Mouse (Mus musculus) kidney, postnatal 14 days (tissue): Measurements from ENCODE around the gene Fam204a.
A peak's percentile ranks its signal among the peaks of the same experiment; 100 is the strongest.

Experiments used
- DNase-seq: peaks from one replicate; pipeline ENCODE4 v3.0.0; 2022; ENCODE audit warnings: mixed read lengths

The Fam204a gene

DNA sequence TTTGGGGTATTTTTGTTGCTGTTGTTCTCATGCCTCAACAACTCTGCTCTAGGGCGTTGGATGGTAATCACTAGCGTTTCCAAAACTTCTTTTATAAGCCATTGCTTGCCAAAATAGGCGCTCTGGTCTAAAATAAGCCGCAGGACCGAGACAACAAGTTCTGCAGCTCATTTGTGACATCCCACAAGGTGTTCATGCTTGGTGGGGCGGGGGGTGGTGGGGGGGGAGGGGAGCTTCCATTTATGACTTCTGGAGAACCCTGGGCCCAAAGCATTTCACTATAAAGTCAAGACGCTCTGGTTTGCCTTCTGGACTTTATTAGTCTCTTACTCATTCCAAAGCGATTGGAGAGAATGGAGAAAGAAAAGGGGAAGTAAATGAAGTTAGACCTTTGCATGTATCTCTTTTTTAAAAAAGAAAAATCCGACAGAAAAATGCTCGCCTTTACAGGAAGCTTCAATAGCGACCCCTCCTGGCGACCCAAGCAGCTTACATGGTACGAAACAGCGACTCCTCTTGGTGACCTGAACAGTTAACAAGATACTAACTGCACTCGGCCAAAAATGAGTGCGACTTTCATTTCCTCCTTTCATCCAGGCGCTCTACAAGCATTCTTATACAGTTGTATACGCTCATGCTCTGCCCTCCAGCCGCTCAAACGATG is 65.8 kb downstream of the Fam204a start:
- peak; percentile 46 for DNase-seq

DNA sequence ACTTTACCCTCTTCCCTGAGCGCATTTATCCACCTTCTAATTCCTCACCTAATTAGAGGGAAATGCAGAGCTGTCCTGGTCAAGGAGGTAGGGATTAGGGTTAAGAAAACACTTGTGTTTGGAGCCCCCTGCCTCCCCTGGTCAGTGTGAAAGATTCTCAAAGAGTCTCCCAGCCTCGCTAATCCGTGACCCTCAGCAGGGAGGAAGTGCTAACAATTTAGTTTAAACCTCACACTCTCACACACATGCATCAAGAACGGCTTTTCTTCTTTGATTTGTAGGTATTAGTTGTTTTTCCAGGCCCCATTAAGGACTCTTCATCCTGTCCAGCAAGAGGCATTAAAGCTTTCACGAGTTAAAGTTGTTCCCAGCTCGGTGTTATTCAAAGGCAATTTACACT is 66.7 kb downstream of the Fam204a start:
- DNase-seq, result no peak

DNA sequence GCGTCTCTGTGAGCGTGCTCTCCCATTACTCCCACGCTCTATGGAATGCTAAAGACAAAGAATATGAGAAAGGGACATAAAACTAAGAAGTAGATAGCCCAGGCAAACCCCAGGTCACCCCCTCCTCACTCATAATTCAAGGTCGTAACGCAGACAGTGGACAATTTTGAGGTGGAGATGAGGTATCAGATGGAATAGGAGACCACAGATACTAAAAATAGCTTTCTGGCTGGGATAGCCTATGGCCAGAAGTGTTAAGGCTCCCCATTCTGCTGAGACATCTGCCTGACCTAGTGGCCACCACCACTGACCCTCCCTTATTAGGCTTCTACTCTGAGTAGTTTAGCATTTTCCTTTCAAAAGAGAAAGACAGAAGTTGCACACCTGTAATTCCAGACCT is 71.2 kb downstream of the Fam204a start:
- DNase-seq, result no peak

DNA sequence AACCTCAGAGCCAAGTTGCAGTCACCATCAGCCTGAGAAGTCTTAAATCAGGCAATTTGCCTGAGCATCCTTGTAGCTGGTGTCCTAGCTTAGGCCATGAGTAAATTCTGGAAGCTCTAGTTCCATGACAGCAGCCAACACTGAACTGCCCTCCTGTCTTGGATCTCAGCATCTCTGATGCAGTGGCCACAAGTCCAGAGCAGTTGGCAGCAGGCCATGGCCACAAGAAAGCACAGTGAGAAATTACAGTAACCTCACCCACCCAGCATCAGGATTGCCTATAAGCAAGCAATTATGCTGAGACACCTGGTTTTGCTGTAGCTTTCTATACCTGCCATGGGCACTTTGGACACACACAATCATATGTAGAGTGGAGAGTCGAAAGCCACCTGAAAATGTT is 73.4 kb downstream of the Fam204a start:
- DNase-seq, result no peak

DNA sequence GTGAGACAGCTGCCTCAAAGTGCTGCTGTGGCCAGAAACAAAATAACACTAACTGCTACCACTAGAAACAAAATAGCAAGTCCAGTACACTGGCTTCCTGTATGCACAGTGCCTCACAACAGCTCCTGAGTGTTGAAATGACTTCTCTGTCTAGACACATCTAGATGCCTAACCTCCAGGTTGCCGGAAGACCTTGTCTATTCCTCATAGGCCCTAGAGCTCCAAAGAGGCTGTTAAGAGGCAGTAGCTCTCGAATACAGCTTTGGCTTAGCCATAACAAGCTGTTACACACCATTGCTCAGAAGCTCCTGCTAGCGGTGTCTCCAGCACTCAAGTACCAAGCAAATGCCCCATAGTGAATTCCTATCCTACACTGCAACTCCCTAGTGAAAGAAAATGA is 76.4 kb downstream of the Fam204a start:
- no peak for DNase-seq

DNA sequence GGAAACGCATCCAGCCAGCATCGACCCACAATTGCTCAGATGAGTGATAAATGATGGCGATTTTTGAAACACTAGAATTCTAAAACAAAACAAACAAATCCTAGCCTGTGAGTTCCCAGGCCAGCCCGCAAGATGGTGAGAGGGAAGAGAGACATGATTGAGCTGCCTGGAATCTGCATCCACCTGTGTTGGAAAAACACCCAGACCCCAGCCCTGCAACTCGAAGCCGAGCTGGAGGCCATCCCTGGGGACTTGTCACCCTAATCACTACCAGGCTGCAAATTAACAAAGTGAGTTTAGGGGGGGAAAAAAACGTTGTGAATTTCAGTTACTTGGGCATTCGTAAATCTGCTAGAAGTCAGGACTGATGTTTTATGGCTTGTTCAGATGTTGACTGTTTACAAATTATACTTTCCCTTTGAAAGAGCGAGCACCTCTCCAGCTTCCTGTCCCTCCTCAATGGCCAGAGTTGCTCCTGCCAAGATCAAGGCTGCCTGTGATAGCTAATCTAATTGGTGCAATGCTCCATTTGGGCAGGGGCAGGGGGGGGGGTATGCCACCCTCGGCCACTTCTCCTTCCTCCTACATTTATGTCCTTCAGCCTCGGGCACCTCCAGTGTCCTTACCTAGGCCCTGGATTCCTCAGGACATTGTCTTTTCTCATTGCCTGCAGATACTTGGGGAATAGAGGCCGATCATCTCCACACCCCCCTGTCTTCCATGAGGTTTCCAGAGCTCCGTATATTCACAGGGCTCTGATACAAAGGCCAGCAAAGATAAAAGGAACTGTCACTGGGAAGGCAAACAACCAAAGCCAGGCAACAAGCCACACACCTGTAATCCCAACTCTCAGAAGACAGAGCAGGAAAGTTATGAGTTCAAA is 77.2 kb downstream of the Fam204a start:
- DNase-seq, result no peak
